Mouse (Mus musculus): ENCODE results near the gene Galnt12. TPM values are rescaled to one million over a fixed set of nuclear protein-coding genes. Genes with fewer than 3 reads are reported as not detected.
A peak's percentile ranks its signal among the peaks of the same experiment; 100 is the strongest.

The Galnt12 gene
- polyA plus RNA-seq, 1 experiment from 2014 or later, result 1.8 TPM

GRCm38 (mm10) chr4:47055570-47056080 is 36.1 kb upstream of the Galnt12 start:
- H3K4me1 ChIP-seq (ENCODE audit: control insufficient read depth, insufficient read depth, low read length), result peaks cover 10% of the 10 kb centered on the region
- H3K9me3 ChIP-seq (replicated peaks; ENCODE audit: control insufficient read depth, low read length, poor library complexity, severe bottlenecking), result no peaks in the 10 kb centered on the region
- no peak overlapping the region for H3K4me3 ChIP-seq (ENCODE audit: low read depth, low read length)

GRCm38 (mm10) chr4:47056791-47057509 is 34.8 kb upstream of the Galnt12 start, which contains the start of gene Anks6:
Gene Anks6 (minus strand): TSS chr4:47057427.
- Histone ChIP-seq H3K4me1 (ENCODE audit: control insufficient read depth, insufficient read depth, low read length) (peaks cover 8% of the 10 kb centered on the region), H3K9ac (ENCODE audit: low read depth, low read length) (peak within 1 kb of the TSS; percentile 86), H3K4me2 (ENCODE audit: low read length) (peak within 1 kb of the TSS; percentile 67), H3K9me3 (replicated peaks; ENCODE audit: control insufficient read depth, low read length, poor library complexity, severe bottlenecking) (no peaks in the 10 kb centered on the region), H3K4me3 (ENCODE audit: low read depth, low read length) (peak within 1 kb of the TSS; percentile 83), H3K27ac (ENCODE audit: low read length) (peak within 1 kb of the TSS; percentile 88), H3K27me3 (ENCODE audit: control insufficient read depth, insufficient read depth, low read depth, low read length) (no peaks in the 10 kb centered on the region), H3K36me3 (ENCODE audit: control insufficient read depth, insufficient read depth, low read length) (no peaks in the 10 kb centered on the region)
- peak; percentile 92 for ATAC-seq
- WGBS, result under 1% methylated on average over 71 of the region's 86 CpGs

More at GRCm38 (mm10) chr4:47055570-47056080, 36.1 kb upstream of the Galnt12 start:
- H3K27ac ChIP-seq (ENCODE audit: low read length), result no peak overlapping the region
- peak overlapping the region; percentile 67 for H3K4me2 ChIP-seq (ENCODE audit: low read length)
- no peaks in the 10 kb centered on the region for H3K27me3 ChIP-seq (ENCODE audit: control insufficient read depth, insufficient read depth, low read depth, low read length)
- no peaks in the 10 kb centered on the region for H3K36me3 ChIP-seq (ENCODE audit: control insufficient read depth, insufficient read depth, low read length)
- no peak overlapping the region for H3K9ac ChIP-seq (ENCODE audit: low read depth, low read length)
- WGBS, result 97% methylated on average over 6 of the region's 6 CpGs
- no peak for ATAC-seq

GRCm38 (mm10) chr4:47057510-47058325 is 34.0 kb upstream of the Galnt12 start:
- no peaks in the 10 kb centered on the region for H3K27me3 ChIP-seq (ENCODE audit: control insufficient read depth, insufficient read depth, low read depth, low read length)
- ATAC-seq, result peak; percentile 37
- H3K4me1 ChIP-seq (ENCODE audit: control insufficient read depth, insufficient read depth, low read length), result peaks cover 8% of the 10 kb centered on the region
- peak overlapping the region; percentile 67 for H3K4me2 ChIP-seq (ENCODE audit: low read length)
- H3K9ac ChIP-seq (ENCODE audit: low read depth, low read length), result peak overlapping the region; percentile 86
- no peaks in the 10 kb centered on the region for H3K9me3 ChIP-seq (replicated peaks; ENCODE audit: control insufficient read depth, low read length, poor library complexity, severe bottlenecking)
- peak overlapping the region; percentile 83 for H3K4me3 ChIP-seq (ENCODE audit: low read depth, low read length)
- no peaks in the 10 kb centered on the region for H3K36me3 ChIP-seq (ENCODE audit: control insufficient read depth, insufficient read depth, low read length)
- 37% methylated on average over 25 of the region's 25 CpGs for WGBS
- H3K27ac ChIP-seq (ENCODE audit: low read length), result peak overlapping the region; percentile 88

DNA sequence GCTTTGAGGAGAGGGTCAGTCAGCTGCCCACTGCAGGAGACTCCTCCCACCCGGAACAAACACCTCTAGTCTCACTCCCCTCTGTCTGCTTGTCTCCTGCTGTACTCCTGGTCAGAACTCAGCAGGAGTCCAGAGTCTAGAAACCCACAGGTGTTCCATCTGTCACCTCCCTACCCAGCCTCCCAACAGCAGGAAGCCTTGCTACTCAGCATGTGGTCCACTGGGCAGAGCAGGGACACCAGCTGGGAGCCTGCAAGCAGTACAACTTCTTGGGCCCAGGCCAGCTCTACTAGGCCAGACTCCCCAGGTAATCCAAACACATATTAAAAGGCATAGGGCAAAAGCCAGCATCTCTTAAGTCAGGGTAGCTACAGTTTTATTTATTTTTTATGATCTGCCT is 30.8 kb upstream of the Galnt12 start:
- Histone ChIP-seq H3K4me1 (ENCODE audit: control insufficient read depth, insufficient read depth, low read length) (peaks cover 5% of the 10 kb centered on the region), H3K4me2 (ENCODE audit: low read length) (no peak overlapping the region), H3K27me3 (ENCODE audit: control insufficient read depth, insufficient read depth, low read depth, low read length) (no peaks in the 10 kb centered on the region), H3K9me3 (replicated peaks; ENCODE audit: control insufficient read depth, low read length, poor library complexity, severe bottlenecking) (no peaks in the 10 kb centered on the region), H3K9ac (ENCODE audit: low read depth, low read length) (no peak overlapping the region), H3K4me3 (ENCODE audit: low read depth, low read length) (no peak overlapping the region), H3K27ac (ENCODE audit: low read length) (no peak overlapping the region), H3K36me3 (ENCODE audit: control insufficient read depth, insufficient read depth, low read length) (no peaks in the 10 kb centered on the region)
- no peak for ATAC-seq
- WGBS, result 12% methylated on average over 1 of the region's 1 CpGs

DNA sequence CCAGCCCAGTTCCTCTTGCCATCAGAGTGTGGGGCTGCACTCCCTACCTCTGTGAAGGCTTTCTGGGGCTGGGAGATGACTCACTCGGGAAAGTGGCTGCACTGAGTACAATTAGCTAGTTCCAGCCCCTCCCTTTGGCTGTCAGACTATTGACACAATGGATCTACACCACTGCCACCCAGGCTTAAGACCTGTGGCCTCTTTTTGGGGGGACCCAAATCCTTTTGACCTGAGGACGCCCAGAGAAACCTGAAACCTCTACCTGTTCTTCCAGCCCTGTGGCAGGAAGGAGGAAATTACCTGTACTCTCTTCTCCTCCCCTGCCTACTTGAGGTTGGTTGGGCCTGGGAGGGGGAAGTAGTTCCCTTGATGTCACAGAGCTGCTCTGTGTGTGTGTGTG is 16.7 kb upstream of the Galnt12 start:
- Histone ChIP-seq H3K9me3 (replicated peaks; ENCODE audit: control insufficient read depth, low read length, poor library complexity, severe bottlenecking) (no peaks in the 10 kb centered on the region), H3K4me1 (ENCODE audit: control insufficient read depth, insufficient read depth, low read length) (no peaks in the 10 kb centered on the region), H3K27ac (ENCODE audit: low read length) (no peak overlapping the region), H3K4me2 (ENCODE audit: low read length) (no peak overlapping the region), H3K9ac (ENCODE audit: low read depth, low read length) (no peak overlapping the region), H3K27me3 (ENCODE audit: control insufficient read depth, insufficient read depth, low read depth, low read length) (no peaks in the 10 kb centered on the region), H3K4me3 (ENCODE audit: low read depth, low read length) (no peak overlapping the region), H3K36me3 (ENCODE audit: control insufficient read depth, insufficient read depth, low read length) (no peaks in the 10 kb centered on the region)
- WGBS, result 42% methylated on average over 2 of the region's 2 CpGs
- no peak for ATAC-seq

DNA sequence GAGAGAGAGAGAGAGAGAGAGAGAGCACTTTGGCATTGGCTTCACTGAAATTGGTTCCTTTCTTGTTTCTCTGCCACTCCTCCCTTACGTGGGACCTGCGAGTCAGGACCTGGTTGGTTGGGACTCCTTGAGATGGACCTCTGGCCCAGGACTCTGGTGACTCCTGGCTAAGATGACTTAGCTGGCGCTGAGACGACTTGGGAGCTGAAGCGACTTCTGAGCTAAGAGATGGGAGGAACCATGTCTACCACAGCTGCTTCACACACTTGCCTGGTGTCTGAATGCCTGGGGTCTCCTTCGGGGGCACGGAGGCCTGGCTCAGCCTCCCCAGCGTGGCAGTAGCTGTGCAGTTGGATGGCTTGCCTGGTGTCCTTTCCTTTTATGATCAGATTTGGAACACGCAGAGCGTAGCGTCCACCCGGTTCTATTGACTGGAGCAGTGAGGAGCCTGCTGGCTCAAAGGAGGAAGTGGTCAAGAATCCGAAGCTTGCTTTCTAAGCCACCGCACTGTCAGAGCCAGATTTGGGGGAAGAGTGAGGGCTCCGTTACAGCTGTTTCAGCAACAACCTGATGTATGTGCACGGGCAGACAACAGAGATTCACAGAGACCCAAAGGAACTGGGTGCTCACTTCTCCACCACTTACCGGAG is 11.6 kb upstream of the Galnt12 start:
- Histone ChIP-seq H3K27ac (ENCODE audit: low read length) (no peak overlapping the region), H3K9me3 (replicated peaks; ENCODE audit: control insufficient read depth, low read length, poor library complexity, severe bottlenecking) (no peaks in the 10 kb centered on the region), H3K36me3 (ENCODE audit: control insufficient read depth, insufficient read depth, low read length) (no peaks in the 10 kb centered on the region), H3K4me2 (ENCODE audit: low read length) (no peak overlapping the region), H3K9ac (ENCODE audit: low read depth, low read length) (no peak overlapping the region), H3K4me3 (ENCODE audit: low read depth, low read length) (no peak overlapping the region), H3K27me3 (ENCODE audit: control insufficient read depth, insufficient read depth, low read depth, low read length) (no peaks in the 10 kb centered on the region), H3K4me1 (ENCODE audit: control insufficient read depth, insufficient read depth, low read length) (no peaks in the 10 kb centered on the region)
- WGBS, result 90% methylated on average over 17 of the region's 17 CpGs
- no peak for ATAC-seq

GRCm38 (mm10) chr4:47080647-47081010 is 11.1 kb upstream of the Galnt12 start:
- no peak overlapping the region for H3K9ac ChIP-seq (ENCODE audit: low read depth, low read length)
- ATAC-seq, result no peak
- no peak overlapping the region for H3K27ac ChIP-seq (ENCODE audit: low read length)
- H3K9me3 ChIP-seq (replicated peaks; ENCODE audit: control insufficient read depth, low read length, poor library complexity, severe bottlenecking), result no peaks in the 10 kb centered on the region
- no peak overlapping the region for H3K4me3 ChIP-seq (ENCODE audit: low read depth, low read length)
- no peaks in the 10 kb centered on the region for H3K27me3 ChIP-seq (ENCODE audit: control insufficient read depth, insufficient read depth, low read depth, low read length)
- H3K36me3 ChIP-seq (ENCODE audit: control insufficient read depth, insufficient read depth, low read length), result no peaks in the 10 kb centered on the region
- no peaks in the 10 kb centered on the region for H3K4me1 ChIP-seq (ENCODE audit: control insufficient read depth, insufficient read depth, low read length)
- H3K4me2 ChIP-seq (ENCODE audit: low read length), result no peak overlapping the region
- WGBS, result 93% methylated on average over 4 of the region's 4 CpGs

GRCm38 (mm10) chr4:47083824-47084223 is 7.9 kb upstream of the Galnt12 start:
- no peak for ATAC-seq
- WGBS, result 95% methylated on average over 7 of the region's 7 CpGs
- no peak overlapping the region for H3K9ac ChIP-seq (ENCODE audit: low read depth, low read length)
- no peak overlapping the region for H3K4me3 ChIP-seq (ENCODE audit: low read depth, low read length)
- H3K4me1 ChIP-seq (ENCODE audit: control insufficient read depth, insufficient read depth, low read length), result no peaks in the 10 kb centered on the region
- H3K27ac ChIP-seq (ENCODE audit: low read length), result no peak overlapping the region
- H3K27me3 ChIP-seq (ENCODE audit: control insufficient read depth, insufficient read depth, low read depth, low read length), result no peaks in the 10 kb centered on the region; the same call in 1 of the 2 replicates
- H3K4me2 ChIP-seq (ENCODE audit: low read length), result no peak overlapping the region
- no peaks in the 10 kb centered on the region for H3K9me3 ChIP-seq (replicated peaks; ENCODE audit: control insufficient read depth, low read length, poor library complexity, severe bottlenecking)
- H3K36me3 ChIP-seq (ENCODE audit: control insufficient read depth, insufficient read depth, low read length), result no peaks in the 10 kb centered on the region

All from midbrain, embryonic 16.5 days (tissue).